Mouse (Mus musculus): ENCODE results near the gene Tnfsf11.

- TF ChIP-seq MAX (IDR thresholded peaks at IDR 0.05; ENCODE audit: low read length) = no peak
- TF ChIP-seq EP300 (IDR thresholded peaks at IDR 0.05; ENCODE audit: low read length) = no peak
- TF ChIP-seq ZKSCAN1 (IDR thresholded peaks at IDR 0.05; ENCODE audit: borderline replicate concordance, low read depth, low read length) = no peak
- TF ChIP-seq POLR2A (IDR thresholded peaks at IDR 0.05; ENCODE audit: low read depth, low read length) = no peak
- TF ChIP-seq CTCF (conservative IDR thresholded peaks at IDR 0.05 in 1 of 2, IDR thresholded peaks at IDR 0.05 in 1 of 2; ENCODE audit: low read depth in 2 of 2, low read length in 2 of 2) = no peak
- no peak for TF ChIP-seq CHD1 (IDR thresholded peaks at IDR 0.05; ENCODE audit: low read depth, low read length)
- no peak for TF ChIP-seq MYC (IDR thresholded peaks at IDR 0.05; ENCODE audit: low read depth, low read length)
- no peak for TF ChIP-seq E2F4 (IDR thresholded peaks at IDR 0.05; ENCODE audit: insufficient replicate concordance, low read depth, low read length)
- no peak for TF ChIP-seq GABPA (IDR thresholded peaks at IDR 0.05; ENCODE audit: insufficient replicate concordance, low read depth, low read length)
- TF ChIP-seq ZNF384 (IDR thresholded peaks at IDR 0.05; ENCODE audit: low read depth, low read length) = no peak
- no peak for TF ChIP-seq USF1 (IDR thresholded peaks at IDR 0.05; ENCODE audit: low read depth, low read length)
Observed at GRCm38 (mm10) chr14:78282490-78282889, 25.4 kb downstream of the Tnfsf11 start.

All from CH12.LX (cell line).